Mouse (Mus musculus): ENCODE data around the gene Immp1l.

The Immp1l gene

GRCm38 (mm10) chr2:105985206-105985605, 80.8 kb downstream of the Immp1l start:
- Histone ChIP-seq H3K4me1 (replicated peaks; ENCODE audit: low read depth, low read length) (peaks cover 14% of the 10 kb centered on the region), H3K4me3 (replicated peaks; ENCODE audit: low read length) (no peak overlapping the region), H3K27me3 (ENCODE audit: insufficient read depth, low read length) (no peaks in the 10 kb centered on the region), H3K36me3 (ENCODE audit: insufficient read depth, low read length) (peaks cover 2% of the 10 kb centered on the region; the same call in 1 of the 2 replicates), H3K9me3 (ENCODE audit: low read length) (no peaks in the 10 kb centered on the region)
- no peak for TF ChIP-seq NANOG (IDR thresholded peaks at IDR 0.05; ENCODE audit: borderline replicate concordance, low read length)

GRCm38 (mm10) chr2:105987131-105987530, 82.7 kb downstream of the Immp1l start:
- TF ChIP-seq CTCF (conservative IDR thresholded peaks at IDR 0.05; ENCODE audit: low read length) (no peak), NANOG (IDR thresholded peaks at IDR 0.05; ENCODE audit: borderline replicate concordance, low read length) (no peak), POU5F1 (IDR thresholded peaks at IDR 0.05; ENCODE audit: borderline replicate concordance, low read length) (no peak)
- Histone ChIP-seq H3K9me3 (ENCODE audit: low read length) (no peaks in the 10 kb centered on the region), H3K4me3 (replicated peaks; ENCODE audit: low read length) (no peak overlapping the region), H3K27me3 (ENCODE audit: insufficient read depth, low read length) (no peaks in the 10 kb centered on the region), H3K36me3 (ENCODE audit: insufficient read depth, low read length) (no peaks in the 10 kb centered on the region), H3K4me1 (replicated peaks; ENCODE audit: low read depth, low read length) (peaks cover 14% of the 10 kb centered on the region)

GRCm38 (mm10) chr2:105987999-105988398, 83.6 kb downstream of the Immp1l start:
- Histone ChIP-seq H3K4me3 (replicated peaks; ENCODE audit: low read length) (no peak overlapping the region), H3K4me1 (replicated peaks; ENCODE audit: low read depth, low read length) (peaks cover 14% of the 10 kb centered on the region), H3K9me3 (ENCODE audit: low read length) (no peaks in the 10 kb centered on the region), H3K27me3 (ENCODE audit: insufficient read depth, low read length) (no peaks in the 10 kb centered on the region), H3K36me3 (ENCODE audit: insufficient read depth, low read length) (no peaks in the 10 kb centered on the region)
- TF ChIP-seq CTCF (conservative IDR thresholded peaks at IDR 0.05; ENCODE audit: low read length): no peak

- Histone ChIP-seq H3K27me3 (ENCODE audit: insufficient read depth, low read length) (peaks cover 4% of the 10 kb centered on the region; the same call in 1 of the 2 replicates), H3K4me1 (replicated peaks; ENCODE audit: low read depth, low read length) (peaks cover 6% of the 10 kb centered on the region; the same call in 1 of the 2 replicates), H3K4me3 (replicated peaks; ENCODE audit: low read length) (peak within 1 kb of the TSS; percentile 93), H3K36me3 (ENCODE audit: insufficient read depth, low read length) (0 out of 2 replicates have a peak, but pooled peaks cover 2% of the 10 kb centered on the region), H3K9me3 (ENCODE audit: low read length) (no peaks in the 10 kb centered on the region)
- TF ChIP-seq NANOG (IDR thresholded peaks at IDR 0.05; ENCODE audit: borderline replicate concordance, low read length) (no peak), CTCF (conservative IDR thresholded peaks at IDR 0.05; ENCODE audit: low read length) (no peak), POU5F1 (IDR thresholded peaks at IDR 0.05; ENCODE audit: borderline replicate concordance, low read length) (no peak)
These were observed 98.6 kb downstream of the Immp1l start, which contains the start of gene Dnajc24 for GRCm38 (mm10) chr2:106002835-106003739. Gene Dnajc24 (minus strand): TSS chr2:106003549.

GRCm38 (mm10) chr2:106008415-106008814, 104.0 kb downstream of the Immp1l start:
- Histone ChIP-seq H3K36me3 (ENCODE audit: insufficient read depth, low read length) (no peaks in the 10 kb centered on the region), H3K9me3 (ENCODE audit: low read length) (no peaks in the 10 kb centered on the region), H3K4me1 (replicated peaks; ENCODE audit: low read depth, low read length) (no peaks in the 10 kb centered on the region), H3K27me3 (ENCODE audit: insufficient read depth, low read length) (peaks cover 4% of the 10 kb centered on the region; the same call in 1 of the 2 replicates), H3K4me3 (replicated peaks; ENCODE audit: low read length) (no peak overlapping the region)
- TF ChIP-seq NANOG (IDR thresholded peaks at IDR 0.05; ENCODE audit: borderline replicate concordance, low read length): no peak
- no peak for TF ChIP-seq CTCF (conservative IDR thresholded peaks at IDR 0.05; ENCODE audit: low read length)
- TF ChIP-seq POU5F1 (IDR thresholded peaks at IDR 0.05; ENCODE audit: borderline replicate concordance, low read length): no peak
